Mouse (Mus musculus): ENCODE measurements around the gene Samd10.

Samd10 gene

GRCm38 (mm10) chr2:181574921-181575545 is 24.0 kb downstream of the Samd10 start:
- no peak for DNase-seq

- no peak for DNase-seq
These were observed 25.1 kb downstream of the Samd10 start for GRCm38 (mm10) chr2:181573961-181574360.

- no peak for DNase-seq
These were observed 25.8 kb downstream of the Samd10 start for GRCm38 (mm10) chr2:181572921-181573920.

- DNase-seq, result no peak
These were observed 26.9 kb downstream of the Samd10 start for GRCm38 (mm10) chr2:181571941-181572670.

- DNase-seq, result no peak
These were observed 28.0 kb downstream of the Samd10 start for GRCm38 (mm10) chr2:181570921-181571595.

GRCm38 (mm10) chr2:181570375-181570774 is 28.6 kb downstream of the Samd10 start:
- DNase-seq, result no peak

GRCm38 (mm10) chr2:181569856-181570255 is 29.2 kb downstream of the Samd10 start:
- DNase-seq, result no peak

GRCm38 (mm10) chr2:181568272-181569008 is 30.6 kb downstream of the Samd10 start:
- DNase-seq, result peak; percentile 65

- no peak for DNase-seq
These were observed 31.7 kb downstream of the Samd10 start for GRCm38 (mm10) chr2:181567338-181567737.

GRCm38 (mm10) chr2:181553772-181554171 is 45.2 kb downstream of the Samd10 start:
- no peak for DNase-seq

GRCm38 (mm10) chr2:181550233-181550632 is 48.8 kb downstream of the Samd10 start:
- no peak for DNase-seq

GRCm38 (mm10) chr2:181548682-181549081 is 50.3 kb downstream of the Samd10 start:
- no peak for DNase-seq

- no peak for DNase-seq
These were observed 50.8 kb downstream of the Samd10 start for GRCm38 (mm10) chr2:181548227-181548626.

- DNase-seq, result no peak
These were observed 52.9 kb downstream of the Samd10 start for GRCm38 (mm10) chr2:181546142-181546541.

All from embryo, embryonic 11 days (tissue).